Mouse (Mus musculus) macrophage (primary cell): ENCODE measurements around the gene AI661453. TPM values are rescaled to one million over a fixed set of nuclear protein-coding genes. Genes with fewer than 3 reads are reported as not detected.

Source experiments
- H3K27ac ChIP-seq: fragments of 350-480 bp; formaldehyde crosslinking; 2 replicates; pipeline ENCODE4 v1.9.0; 2021
- H3K36me3 ChIP-seq: fragments of 350-480 bp; formaldehyde crosslinking; 2 replicates; pipeline ENCODE4 v1.9.0; 2021; ENCODE audit errors: inconsistent target
- H3K4me3 ChIP-seq: fragments of 350-480 bp; formaldehyde crosslinking; 2 replicates; pipeline ENCODE4 v1.9.0; 2021; ENCODE audit errors: inconsistent target
- H3K79me2 ChIP-seq: fragments of 350-480 bp; formaldehyde crosslinking; 2 replicates; pipeline ENCODE4 v1.9.0; 2021; ENCODE audit errors: inconsistent target
- WGBS: methylation state at CpG from one replicate; pipeline ENCODE4 v1.1.7; 2026; ENCODE audit warnings: inconsistent platforms; ENCODE audit not compliant: missing documents; 5-methylcytosine and 5-hydroxymethylcytosine counted together
- polyA plus RNA-seq: library from polyadenylated mRNA; stranded (reverse); fragments of 250-400 nt; gene quantifications from 3 replicates; pipeline ENCODE4 v1.2.4, GENCODE M21; 2018; ENCODE audit warnings: inconsistent platforms

The AI661453 gene
- polyA plus RNA-seq, 1 experiment from 2014 or later, result 0.55 TPM

DNA sequence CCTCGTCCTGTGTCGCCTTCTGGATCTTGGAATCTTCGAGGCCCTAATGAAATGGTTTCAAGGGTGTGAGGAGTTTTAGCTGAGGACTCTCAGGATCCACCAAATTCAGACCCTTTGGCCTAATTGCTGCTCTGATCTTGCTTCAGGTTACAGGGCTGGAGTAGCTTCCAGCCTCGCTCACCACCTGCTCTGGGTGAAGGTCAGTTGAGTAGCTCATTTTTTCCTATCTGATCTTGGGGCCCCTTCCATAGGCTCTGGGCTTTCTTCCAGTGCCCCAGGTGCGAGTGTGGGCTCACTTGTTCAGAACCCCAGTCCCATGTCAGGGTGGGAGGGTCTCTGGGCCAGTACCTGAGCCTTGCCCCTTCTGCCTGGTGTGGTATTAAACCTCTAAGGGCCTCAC is 13.0 kb downstream of the AI661453 start:
- Histone ChIP-seq H3K36me3 (no peaks in the 10 kb centered on the region), H3K4me3 (no peak overlapping the region), H3K27ac (no peak overlapping the region), H3K79me2 (no peaks in the 10 kb centered on the region)
- WGBS, result 94% methylated on average over 5 of the region's 5 CpGs

DNA sequence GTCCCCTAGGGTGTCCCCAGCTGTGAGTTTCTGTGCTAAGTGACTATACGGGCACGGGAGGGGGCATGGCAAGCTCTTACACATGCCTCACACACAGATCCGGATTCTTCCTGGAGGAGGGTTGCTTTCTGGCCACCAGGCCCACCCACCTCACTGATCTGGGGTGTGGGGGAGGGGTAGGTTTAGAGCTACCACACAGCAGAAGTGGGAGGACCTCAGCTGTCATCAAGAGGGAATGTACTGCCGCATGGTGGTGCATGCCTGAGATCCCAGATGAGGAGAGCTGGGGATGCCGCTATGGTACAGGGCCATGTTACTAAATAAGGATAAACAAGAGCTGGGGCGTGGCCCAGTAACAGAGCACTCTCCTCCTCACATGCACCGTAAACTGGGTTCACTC is 13.8 kb downstream of the AI661453 start:
- no peak overlapping the region for H3K4me3 ChIP-seq
- 85% methylated on average over 7 of the region's 7 CpGs for WGBS
- H3K79me2 ChIP-seq, result no peaks in the 10 kb centered on the region

DNA sequence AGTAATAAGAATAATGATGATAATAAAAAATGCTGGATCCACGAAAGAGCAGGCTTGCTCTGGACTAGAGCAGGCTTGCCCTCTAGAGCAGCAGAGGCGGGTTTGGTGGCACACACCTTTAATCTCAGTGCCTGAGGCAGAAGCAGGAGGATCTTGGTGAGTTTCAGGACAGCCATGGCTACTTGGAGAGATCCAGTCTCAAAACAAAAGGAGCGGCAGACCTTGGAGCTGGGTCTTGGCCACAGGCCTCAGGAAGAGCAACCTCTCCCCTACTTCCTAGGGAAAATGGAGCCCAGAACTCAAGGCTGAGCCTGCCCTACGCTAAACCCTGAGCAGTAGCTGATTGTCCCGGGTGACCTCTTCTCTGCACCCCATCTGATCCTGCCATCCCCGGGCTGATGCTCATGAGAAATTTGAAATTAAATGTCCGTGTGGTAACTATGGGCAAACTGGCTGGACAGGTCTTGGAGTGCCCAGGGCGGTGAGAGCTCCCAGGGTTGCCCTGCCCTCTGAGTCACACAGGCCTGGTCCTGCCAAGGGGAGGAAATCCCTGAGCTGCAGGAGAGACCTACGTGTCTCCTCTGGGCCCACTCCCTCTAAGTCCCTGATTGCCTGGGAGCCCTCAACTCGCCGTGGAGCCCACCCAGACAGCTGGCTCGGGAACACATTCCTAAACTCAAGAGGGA is 14.6 kb downstream of the AI661453 start:
- Histone ChIP-seq H3K79me2 (no peaks in the 10 kb centered on the region), H3K36me3 (no peaks in the 10 kb centered on the region), H3K27ac (no peak overlapping the region), H3K4me3 (no peak overlapping the region)
- WGBS, result 96% methylated on average over 12 of the region's 12 CpGs

More for the DNA sequence above, 13.8 kb downstream of the AI661453 start:
- Histone ChIP-seq H3K36me3 (no peaks in the 10 kb centered on the region), H3K27ac (no peak overlapping the region)

DNA sequence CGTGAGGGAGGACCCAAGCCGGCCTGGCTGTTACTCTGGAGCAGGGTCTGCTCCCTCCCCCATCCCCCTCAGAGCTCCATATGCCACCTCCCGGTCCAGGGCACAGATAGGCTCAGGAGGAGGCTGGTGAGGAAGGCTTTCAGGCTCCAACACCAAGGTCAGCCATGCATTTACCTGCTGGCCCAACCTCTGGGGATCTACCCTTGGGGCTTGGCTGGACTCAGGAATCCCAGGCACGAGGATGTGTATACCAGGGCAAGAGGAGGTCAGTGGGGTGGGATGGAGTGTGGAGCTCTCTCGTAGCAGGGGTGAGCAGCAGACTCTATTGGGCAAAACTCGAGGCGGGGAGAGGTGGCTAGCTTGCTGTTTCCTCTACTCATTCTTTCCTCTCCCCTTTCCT is 16.5 kb downstream of the AI661453 start:
- Histone ChIP-seq H3K79me2 (no peaks in the 10 kb centered on the region), H3K36me3 (no peaks in the 10 kb centered on the region), H3K27ac (no peak overlapping the region), H3K4me3 (no peak overlapping the region)
- 88% methylated on average over 7 of the region's 7 CpGs for WGBS

DNA sequence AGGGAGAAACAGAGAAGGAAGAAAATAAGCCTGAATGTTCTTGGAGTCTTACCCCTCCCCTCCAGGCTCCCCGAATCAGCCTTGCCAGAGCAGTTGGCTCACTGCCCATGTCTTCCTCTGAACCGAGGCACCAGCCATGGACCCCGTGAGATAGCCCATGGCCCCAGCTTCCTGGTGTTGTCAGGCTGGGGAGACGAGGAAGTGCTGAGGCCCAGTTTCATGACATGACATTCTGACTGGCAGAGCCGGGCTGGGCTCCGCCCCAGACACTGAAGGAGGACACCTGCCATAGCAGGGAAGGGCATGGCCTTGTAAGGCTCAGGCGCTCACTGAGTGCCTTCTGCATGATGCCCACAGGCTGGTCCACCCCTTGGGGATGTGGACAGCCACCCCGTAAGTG is 18.3 kb downstream of the AI661453 start:
- Histone ChIP-seq H3K27ac (no peak overlapping the region), H3K79me2 (no peaks in the 10 kb centered on the region), H3K36me3 (no peaks in the 10 kb centered on the region), H3K4me3 (no peak overlapping the region)
- WGBS, result 33% methylated on average over 8 of the region's 8 CpGs

DNA sequence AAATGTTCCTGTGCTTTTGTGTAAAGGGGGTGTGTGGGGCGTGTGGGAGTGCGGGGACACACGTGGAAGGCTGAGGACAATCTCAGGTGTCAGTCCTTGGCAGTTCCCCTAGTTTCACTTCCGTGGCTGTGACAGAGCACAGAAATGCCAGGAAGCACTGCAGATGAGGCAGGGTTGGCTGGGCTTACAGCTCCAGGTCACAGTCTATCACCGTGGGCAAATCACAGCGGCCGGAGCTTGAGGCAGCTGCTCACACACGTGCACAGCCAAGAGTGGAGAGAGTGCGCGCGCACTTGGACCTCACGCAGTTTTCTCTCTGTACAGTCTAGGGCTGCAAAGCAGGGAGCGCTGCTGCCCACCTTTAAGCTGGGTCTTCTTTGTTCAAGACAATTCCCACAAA is 21.9 kb downstream of the AI661453 start:
- whole genome bisulfite sequencing, result 40% methylated on average over 13 of the region's 13 CpGs
- H3K27ac ChIP-seq, result no peak overlapping the region
- H3K4me3 ChIP-seq, result no peak overlapping the region
- H3K36me3 ChIP-seq, result no peaks in the 10 kb centered on the region
- H3K79me2 ChIP-seq, result no peaks in the 10 kb centered on the region

DNA sequence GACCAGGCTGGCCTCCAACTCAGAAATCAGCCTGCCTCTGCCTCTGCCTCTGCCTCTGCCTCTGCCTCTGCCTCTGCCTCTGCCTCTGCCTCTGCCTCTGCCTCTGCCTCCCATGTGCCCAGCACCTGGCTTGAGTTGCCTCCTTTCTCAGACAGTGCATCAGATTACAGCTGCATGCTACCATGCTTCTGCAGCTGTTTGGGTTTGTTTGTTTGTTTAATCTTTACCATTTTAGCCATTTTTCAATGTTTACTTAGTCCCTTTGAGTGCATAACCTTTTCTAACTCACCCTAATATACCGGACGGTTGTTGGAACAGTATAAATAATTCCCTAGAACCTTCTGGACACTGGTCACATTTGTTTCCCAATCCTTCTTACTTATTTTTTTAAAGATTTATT is 22.5 kb downstream of the AI661453 start:
- Histone ChIP-seq H3K36me3 (no peaks in the 10 kb centered on the region), H3K79me2 (no peaks in the 10 kb centered on the region), H3K4me3 (no peak overlapping the region), H3K27ac (no peak overlapping the region)
- WGBS, result 100% methylated on average over 2 of the region's 2 CpGs

DNA sequence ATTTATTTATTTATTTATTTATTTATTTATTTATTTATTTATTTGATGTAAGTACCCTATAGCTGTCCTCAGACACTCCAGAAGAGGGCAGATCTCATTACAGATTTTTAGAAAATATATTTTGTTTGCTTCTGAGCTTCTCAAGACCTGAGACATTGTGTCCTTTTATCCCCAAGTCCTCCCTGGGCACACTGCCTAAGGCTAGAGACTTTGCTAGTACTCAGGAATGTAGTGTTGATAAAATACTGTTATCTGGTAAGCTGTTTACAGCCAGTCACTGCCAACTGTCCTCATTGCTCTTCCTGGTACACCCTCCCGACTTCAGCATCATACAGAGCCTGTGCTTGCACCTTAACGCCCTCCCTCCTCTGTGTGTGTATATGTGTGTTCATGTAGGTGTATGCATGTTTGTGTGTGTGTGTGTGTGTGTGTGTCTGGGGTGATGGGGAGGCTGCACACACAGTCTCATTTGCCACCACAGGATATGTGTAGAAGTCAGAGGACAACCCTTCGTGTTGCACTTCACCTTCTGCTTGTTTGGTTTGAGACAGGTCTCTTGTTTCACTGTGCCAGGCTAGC is 23.0 kb downstream of the AI661453 start:
- H3K27ac ChIP-seq, result no peak overlapping the region
- no peaks in the 10 kb centered on the region for H3K36me3 ChIP-seq
- no peaks in the 10 kb centered on the region for H3K79me2 ChIP-seq
- WGBS, result 63% methylated on average over 3 of the region's 3 CpGs
- no peak overlapping the region for H3K4me3 ChIP-seq

DNA sequence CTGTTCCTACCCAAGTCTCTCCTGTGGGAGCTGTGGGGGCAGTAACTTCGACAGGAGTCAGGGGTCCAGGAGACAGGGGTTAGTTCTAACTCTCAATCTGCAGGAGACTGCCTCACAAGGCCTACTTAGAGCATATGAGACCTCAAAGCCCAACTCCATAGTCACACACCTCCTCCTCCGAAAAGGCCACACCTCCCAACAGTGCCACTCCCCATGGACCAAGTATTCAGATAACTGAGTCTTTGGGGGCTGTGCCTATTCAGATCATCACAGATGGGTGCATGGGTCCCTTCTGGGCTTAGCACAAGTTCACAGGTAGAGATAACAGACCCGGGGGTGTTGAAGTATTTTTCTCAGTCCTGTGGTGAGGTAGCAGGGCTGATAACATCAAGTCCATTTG is 25.3 kb downstream of the AI661453 start:
- no peak overlapping the region for H3K27ac ChIP-seq
- 85% methylated on average over 3 of the region's 3 CpGs for whole genome bisulfite sequencing

DNA sequence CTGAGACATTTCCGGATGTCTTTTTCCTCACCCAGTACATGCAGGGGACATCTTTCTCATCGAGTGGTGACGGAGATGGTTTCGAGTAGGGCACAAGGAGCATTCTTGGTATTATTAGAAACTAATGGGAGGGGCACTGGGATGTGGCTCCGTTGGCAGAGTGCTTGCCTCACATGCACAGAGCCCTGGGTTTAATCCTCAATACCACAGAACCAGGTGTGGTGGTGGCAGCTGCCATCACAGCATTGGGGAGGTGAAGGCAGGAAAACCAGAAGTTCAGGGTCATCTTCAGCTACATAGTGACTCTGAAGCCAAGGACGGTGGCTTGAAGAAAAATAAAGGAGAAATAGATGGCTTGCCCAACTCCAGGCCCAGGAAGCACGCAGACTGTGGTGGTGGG is 25.8 kb downstream of the AI661453 start:
- WGBS, result 84% methylated on average over 7 of the region's 7 CpGs

More for the DNA sequence above, 25.3 kb downstream of the AI661453 start:
- Histone ChIP-seq H3K79me2 (no peaks in the 10 kb centered on the region), H3K36me3 (no peaks in the 10 kb centered on the region), H3K4me3 (no peak overlapping the region)

DNA sequence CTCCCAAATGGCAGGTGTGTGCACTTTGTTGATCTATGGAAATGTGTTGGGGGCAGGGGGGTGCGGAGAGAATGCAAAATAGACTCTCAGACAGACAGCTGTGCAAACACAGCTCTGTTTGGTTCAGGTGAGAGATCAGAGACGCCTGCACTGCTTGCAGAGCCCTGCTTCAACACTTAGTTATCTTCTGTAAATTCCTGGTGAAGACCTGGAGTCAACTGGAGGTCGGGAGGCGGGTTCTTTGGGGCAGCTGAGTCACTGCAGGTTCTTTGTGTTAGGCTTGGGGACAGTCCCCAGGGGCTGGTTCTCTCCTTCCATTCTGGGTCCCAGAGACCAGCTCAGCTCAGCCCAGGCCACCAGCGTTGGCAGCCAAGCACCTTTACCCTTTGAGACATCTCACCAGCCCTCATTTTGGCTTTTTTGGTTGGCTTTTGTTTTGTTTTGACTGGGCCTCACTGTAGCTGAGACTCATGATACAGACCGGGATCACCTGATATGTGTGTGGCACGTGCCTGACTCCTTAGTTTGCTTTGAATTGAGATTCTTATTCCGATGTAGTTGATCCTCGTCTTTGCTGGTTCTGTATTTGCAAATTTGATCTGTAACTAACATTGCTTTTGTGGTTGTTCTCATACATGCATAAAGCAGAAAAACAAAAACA is 26.4 kb downstream of the AI661453 start:
- WGBS, result 88% methylated on average over 9 of the region's 9 CpGs
- Histone ChIP-seq H3K36me3 (no peaks in the 10 kb centered on the region), H3K79me2 (no peaks in the 10 kb centered on the region), H3K4me3 (no peak overlapping the region), H3K27ac (no peak overlapping the region)

More for the DNA sequence above, 25.8 kb downstream of the AI661453 start:
- no peaks in the 10 kb centered on the region for H3K79me2 ChIP-seq
- no peaks in the 10 kb centered on the region for H3K36me3 ChIP-seq
- no peak overlapping the region for H3K27ac ChIP-seq
- H3K4me3 ChIP-seq, result no peak overlapping the region

DNA sequence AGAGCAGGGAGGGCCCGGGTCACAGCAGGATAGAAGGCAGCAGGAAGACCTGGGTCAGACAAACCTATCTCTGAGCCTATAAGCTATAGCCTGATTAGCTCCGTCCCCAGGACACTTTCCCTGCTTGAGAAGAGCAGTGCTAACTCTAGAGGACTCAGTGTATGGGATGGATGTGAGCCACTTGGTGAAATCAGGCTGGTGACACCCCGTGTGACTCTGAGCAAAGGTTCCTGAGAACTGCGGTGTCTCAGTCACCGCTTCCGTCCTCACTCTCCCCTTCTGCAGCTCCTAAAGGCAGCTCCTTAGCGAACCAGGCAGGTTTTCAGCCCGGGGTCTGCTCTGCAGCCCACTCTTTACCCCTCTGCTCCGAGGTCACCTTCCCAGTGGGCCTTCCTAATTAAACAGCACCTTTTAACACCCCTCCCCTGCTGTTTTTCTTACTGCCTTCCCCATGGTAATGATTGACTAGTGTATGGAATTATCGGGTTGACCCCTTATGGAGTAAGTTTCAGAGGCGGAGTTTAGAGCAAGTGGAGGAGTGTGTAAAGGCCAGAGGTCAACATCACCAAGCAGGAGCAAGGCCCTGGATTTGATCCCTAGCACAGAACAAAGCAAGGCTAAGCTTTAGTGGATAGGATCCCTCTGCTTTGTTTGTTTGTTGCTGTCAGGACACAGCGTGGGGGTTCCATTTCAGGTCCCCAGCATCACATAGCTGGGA is 28.0 kb downstream of the AI661453 start:
- WGBS, result 92% methylated on average over 12 of the region's 12 CpGs
- no peak overlapping the region for H3K27ac ChIP-seq

DNA sequence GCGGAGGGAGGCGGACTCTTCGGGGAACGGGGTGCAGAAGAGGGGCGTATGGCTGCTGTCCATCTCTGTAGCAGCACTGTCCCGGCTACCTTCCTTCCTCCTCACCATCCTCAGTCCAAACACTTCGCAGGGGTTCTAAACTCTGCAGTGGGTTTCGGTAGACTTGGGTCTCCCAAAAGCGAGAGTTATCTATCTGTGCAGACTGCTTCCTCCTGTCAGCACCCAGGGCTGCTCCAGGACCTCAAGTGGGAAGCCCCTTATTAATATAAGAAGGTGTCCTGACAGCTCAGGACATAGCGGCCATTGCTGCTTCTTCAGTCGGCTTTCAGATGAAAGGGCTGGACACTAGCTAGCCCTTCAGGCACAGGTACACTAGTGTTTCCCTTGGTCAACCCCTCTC is 28.6 kb downstream of the AI661453 start:
- Histone ChIP-seq H3K36me3 (no peaks in the 10 kb centered on the region), H3K27ac (no peak overlapping the region), H3K4me3 (no peak overlapping the region), H3K79me2 (no peaks in the 10 kb centered on the region)
- 91% methylated on average over 11 of the region's 11 CpGs for WGBS

More for the DNA sequence above, 28.0 kb downstream of the AI661453 start:
- Histone ChIP-seq H3K79me2 (no peaks in the 10 kb centered on the region), H3K4me3 (no peak overlapping the region), H3K36me3 (no peaks in the 10 kb centered on the region)

DNA sequence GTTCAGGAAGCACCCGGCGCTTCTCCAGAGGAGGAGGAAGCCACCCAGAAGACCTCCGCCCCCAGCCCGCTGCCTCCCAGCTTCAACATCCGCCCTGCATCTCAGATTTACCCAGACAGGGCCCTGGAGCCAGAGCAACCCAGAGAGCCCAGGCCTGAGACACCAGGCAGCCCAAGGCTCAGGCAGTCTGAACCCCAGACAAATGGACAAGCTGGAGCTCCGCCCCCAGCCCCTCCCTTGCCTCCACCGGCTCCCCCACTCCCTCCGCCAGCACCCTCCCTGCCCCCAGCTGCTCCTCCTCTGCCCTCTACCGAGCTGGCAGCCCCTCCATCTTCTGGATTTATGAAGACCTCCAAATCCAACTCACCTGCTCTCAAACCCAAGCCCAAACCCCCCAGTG is 29.9 kb downstream of the AI661453 start:
- Histone ChIP-seq H3K79me2 (no peaks in the 10 kb centered on the region), H3K27ac (no peak overlapping the region), H3K36me3 (no peaks in the 10 kb centered on the region), H3K4me3 (no peak overlapping the region)
- WGBS, result 86% methylated on average over 7 of the region's 9 CpGs

DNA sequence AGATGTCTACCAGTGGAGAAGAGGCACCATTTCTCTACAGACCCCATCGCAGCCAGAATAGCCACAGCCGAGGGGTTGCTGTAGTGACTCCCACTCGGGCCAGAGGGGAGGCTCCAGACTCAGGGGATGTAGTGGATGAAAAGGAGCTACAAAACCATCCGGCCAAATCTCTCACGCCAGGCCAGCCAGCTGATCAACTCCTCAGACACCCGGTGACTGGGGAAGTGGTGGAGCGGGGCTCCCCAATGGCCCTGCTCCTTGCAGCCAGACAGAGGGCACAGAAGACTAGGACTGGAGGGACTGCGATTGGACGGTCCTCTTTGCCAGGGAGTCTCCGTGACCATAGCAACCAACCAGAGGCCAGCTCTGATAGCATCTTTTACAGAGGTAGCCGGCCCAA is 31.2 kb downstream of the AI661453 start:
- Histone ChIP-seq H3K36me3 (no peaks in the 10 kb centered on the region), H3K27ac (no peak overlapping the region), H3K79me2 (no peaks in the 10 kb centered on the region), H3K4me3 (no peak overlapping the region)
- 94% methylated on average over 11 of the region's 11 CpGs for WGBS
